Mouse (Mus musculus): Measurements from ENCODE around the gene C1qtnf4.

GRCm38 (mm10) chr2:90850401-90850800 is 35.3 kb upstream of the C1qtnf4 start:
- TF ChIP-seq GATA1 (IDR thresholded peaks at IDR 0.05; ENCODE audit: low read length) (no peak), TAL1 (IDR thresholded peaks at IDR 0.05; ENCODE audit: low read length) (no peak)

Measured in erythroblast, embryonic 14.5 days (primary cell).